Mouse (Mus musculus) retina, postnatal 7 days (tissue): ENCODE data around the gene Wdr13.
A peak's percentile ranks its signal among the peaks of the same experiment; 100 is the strongest.

Experiments used
- DNase-seq: peaks from one replicate; pipeline ENCODE4 v3.0.0-alpha.2; 2012; ENCODE audit warnings: low read depth, low spot score

Gene Wdr13

DNA sequence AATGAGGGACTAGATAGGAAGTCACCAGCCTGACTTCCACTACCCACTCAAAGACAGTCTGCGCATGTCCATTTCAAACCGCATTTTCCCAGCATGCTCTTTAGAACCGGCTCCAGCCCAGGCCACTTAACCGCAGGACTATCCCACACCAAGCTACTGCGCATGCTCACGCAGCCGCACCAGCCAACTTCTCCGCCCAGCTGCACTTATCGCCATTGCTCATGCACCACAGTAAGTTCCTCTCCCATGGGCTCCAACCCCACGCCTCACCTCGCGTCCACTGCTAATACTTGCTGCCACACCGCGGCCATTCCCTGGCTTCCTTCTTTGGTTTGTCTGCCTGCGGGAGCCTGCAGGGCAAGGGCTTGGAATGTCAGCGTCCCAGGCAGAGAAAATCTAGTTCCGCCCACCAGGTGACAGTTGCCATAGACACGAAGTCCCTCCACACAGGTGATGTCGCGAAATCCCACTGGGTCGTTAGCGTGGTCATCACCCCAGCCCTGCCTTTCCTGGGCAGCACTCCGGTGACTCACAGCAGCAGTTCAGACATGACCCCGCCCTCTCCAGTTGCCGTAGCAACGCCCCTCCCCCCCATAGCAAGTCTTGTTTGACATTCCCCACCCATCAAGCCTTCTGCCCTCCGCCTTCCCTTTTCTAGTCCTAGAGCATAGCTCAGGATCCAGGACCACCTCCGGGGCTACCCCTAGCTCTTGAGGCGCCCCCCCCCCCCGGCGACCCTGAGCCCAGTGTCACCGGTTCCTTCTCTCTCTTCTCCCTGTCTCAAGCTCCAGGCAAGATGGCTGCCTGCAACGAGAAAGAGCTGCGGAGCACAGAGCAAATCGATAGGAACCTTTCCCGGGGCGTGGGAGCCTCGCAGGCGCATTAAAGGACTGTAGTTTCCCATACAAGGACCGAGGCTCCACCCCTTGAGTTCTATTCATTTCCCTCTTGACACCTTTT lies at the start of gene Wdr13:
Gene Wdr13, minus strand, starts transcription at position 876 of the 960 bp plus-strand sequence.
- peak; percentile 81 for DNase-seq

DNA sequence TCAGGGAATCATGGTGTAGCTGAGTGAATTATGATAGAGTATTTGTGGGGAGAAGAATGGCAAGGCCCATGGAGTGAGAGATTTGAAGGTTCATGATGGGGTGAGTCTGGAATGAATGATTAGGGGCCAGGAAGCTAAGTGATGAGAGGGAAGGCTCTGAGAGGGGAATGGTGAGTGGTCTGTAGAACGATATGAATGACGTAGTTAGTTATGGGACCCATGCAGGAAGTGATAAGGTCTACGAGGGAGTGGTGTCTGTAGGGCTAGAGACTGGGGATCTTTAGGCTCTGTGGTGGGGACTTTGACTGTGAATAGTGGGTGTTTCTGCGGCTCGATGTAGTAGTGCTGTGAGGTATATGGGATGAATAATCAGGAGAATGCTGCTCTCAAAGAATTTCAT lies 47.0 kb upstream of the Wdr13 start:
- no peak for DNase-seq

DNA sequence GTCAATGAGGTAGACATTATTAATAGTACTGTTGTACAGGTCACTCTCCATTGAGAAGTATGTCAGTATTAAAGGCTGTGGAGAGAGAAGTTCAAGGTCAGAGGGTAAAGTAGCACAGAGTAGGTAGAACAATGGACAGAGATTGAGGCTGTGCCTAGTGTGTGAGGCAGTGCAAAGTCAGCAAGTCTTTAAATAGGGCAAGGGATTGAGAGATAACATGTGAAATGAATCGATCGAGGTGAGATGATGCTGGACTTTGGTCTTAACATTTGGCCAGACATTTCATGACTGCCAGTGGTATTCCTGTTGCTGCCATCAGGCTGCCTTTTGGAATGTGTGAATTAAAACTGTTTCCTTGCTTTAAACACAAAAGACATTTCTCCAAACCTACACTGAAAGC lies 46.2 kb upstream of the Wdr13 start:
- no peak for DNase-seq

DNA sequence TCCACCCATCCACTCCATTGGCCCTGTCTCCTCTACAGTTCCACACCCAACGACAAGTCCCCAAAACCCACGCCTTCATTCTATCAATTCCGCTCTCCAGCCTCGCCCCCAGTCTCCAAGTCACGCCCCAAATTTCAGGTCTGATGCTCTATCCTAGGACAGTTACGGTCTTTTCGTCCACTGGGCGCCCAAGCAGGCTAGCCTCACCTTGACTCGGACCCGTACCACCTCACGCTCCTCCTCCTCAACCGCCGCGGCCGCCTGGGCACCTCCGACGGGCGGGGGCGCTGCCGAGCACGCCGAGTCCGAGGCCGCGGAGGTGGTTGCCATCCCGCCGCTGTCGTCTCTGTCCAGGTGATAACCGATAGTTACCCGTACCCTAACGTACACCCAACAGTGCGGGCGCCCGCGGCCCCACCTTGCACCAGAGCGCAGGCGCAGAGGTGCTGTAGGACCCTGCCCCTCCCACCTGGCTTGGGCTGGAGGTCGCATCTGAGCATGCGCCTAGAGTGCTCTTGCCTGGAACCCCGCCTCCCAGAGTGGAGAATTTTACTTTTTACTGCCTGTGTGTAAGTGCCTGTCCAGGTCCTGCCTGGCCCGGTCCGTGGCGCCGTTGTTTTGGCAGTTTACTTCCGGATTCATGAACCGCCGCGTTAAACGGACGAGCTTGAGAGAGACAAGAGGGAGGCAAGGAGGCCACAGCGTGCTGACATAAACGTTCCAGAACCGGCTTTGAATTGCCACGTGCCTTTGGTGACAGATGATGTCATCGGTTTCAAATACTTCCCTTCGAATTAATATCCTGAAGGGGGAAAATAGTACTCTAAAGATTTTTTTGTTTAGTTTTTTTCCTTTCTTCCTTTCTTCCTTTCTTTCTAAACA lies 43.1 kb upstream of the Wdr13 start, which contains the start of gene Tbc1d25:
Gene Tbc1d25, minus strand, starts transcription at position 678 of the 882 bp plus-strand sequence.
- DNase-seq, result peak; percentile 71

DNA sequence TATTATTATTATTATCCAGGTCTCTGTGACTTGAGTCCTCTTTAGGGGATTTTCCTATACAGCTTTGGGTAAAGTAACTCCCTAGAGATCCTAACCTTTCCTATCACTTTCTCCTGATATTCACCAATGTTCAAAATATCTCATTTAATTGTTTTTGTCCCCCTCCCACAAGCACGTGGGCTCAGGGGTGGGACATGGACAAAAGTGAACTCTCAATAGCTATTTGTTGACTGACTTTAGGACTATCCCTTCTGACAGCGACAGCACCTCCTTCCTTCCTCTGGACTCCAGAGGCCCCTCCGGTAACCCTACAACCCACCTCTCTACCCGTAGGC lies 42.4 kb upstream of the Wdr13 start:
- DNase-seq, result no peak

DNA sequence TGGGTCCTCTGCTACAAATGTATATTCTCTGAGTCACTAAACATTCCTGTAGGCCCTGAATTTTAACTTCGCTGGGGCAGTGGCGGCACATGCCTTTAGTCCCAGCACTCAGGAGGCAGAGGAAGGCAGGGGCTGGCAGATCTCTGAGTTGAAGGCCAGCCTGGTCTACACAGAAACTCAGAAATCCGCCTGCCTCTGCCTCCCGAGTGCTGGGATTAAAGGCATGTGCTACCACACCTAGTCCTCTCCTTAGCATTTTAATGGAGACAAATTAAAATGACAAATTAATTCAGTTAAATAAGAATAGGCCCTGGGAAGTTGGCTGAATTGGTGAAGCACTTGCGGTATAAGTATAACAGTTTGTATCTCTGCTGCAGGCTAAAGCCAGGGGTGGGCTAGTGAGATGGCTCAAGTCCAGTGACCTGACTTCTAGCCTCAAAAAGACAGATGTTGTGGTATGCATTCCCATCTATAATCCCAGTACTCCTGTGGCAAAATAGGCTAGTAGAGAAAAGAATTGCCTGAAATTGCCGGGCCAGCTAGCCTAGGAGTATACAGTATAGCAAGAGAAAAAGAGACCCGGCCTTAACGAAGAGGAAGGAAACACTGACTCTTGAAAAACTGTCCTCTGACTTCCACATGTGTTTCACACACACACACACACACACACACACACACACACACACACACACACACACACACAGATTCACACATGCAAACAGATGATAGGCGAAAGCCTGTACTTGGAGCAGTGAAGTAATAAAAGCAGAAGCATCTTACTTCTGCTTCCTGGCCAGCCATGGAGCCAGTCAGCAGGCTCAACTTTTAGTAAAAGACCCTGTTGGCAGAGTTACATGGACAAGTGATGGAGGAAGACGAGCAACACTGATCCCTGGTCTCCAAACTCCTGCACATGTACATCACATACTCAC lies 35.3 kb upstream of the Wdr13 start:
- no peak for DNase-seq

DNA sequence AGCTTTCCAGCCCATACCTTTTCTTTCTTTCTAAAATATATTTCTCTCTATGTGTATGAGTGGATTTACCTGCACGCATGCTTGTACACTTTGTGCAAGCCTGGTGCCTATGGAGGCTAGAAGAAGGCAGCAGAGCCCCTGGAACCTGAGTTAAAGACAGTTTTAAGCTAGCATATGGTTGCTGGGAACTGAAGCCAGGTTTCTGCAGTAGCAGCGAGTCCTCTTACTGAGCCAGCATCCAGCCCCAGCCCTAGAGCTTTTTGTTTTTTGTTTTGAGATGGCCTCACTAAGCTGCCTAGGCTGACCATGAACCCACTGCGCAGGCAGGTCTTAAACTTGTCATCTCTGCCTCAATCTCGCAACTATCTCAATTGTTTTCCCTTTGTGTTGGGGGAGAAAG lies 31.8 kb upstream of the Wdr13 start:
- DNase-seq, result no peak

DNA sequence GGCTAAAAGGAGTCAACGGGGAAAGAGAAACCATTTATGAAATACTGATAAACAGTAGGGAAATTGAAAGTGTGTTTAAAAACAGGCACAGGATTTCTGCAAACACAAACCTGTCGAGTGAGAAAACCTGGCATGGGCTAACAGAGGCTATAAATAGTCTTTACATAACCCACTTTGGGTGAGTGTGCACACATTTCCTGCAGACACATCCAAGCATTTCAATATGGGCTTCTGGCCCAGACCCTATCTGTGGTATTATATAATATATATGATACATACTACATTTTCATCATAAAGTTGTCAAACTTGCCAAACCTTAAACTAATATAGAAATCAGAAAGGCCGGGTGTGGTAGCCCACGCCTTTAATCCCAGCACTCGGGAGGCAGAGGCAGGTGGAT lies 30.4 kb upstream of the Wdr13 start:
- no peak for DNase-seq

DNA sequence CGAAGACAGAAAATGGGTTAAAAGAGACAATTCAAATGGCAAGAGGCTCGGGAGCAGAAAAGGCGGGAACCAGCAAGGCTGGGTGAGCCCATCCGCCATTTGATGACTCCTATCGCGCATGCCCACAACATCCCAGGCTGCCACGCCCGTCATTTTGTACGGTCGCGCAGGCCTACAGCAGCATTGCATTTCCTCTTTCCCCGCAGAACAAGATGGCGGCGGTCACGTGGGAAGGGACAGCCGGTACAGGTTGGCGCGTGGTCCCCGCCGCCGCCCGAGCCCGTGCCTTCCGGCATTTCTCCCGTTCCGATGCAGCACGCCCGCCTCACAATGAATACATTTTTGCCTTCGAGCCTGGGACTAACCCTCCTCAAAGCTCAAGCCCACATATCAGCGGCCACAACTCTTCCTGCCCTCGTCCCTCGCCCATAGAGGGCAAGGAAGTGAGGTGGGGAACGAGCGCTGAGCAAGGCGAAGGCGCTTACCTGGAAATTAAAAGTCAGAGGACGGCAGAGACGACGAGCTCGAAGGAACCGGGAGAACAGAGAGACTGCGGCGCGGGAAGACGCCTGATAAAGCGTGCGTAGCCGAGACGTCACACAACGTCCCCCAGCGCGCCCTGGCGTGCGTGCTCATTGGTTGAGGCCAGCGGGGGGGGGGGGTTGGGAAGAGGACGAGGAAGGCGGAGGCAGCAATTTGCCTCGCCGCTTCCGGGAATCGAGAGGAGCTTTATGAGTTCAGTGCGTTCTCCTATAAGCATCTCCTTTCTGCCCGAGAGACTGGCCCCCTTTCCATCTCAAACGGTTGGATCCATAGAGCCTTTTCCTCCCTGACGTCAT lies 12.7 kb upstream of the Wdr13 start, which contains the start of gene Rbm3:
Gene Rbm3, minus strand, starts transcription at position 728 of the 839 bp plus-strand sequence.
- peak; percentile 78 for DNase-seq

DNA sequence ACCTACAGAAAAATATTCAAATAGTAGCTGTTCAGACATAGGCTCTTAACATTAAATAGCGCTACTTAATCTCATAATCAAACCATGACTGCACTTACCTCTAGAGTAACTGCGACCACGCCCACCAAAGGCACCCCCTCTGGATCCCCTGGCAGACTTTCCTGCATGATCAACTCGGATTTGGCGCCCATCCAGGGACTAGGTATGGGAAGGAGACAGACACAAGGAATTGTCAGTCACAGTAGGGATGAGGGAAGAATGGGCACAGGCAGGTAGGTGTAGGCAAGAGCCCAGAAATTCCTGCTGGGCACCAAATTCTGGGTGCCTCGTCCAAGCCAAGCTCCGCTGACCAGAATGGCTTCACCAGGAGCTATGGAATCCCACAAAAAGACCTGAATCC lies 11.1 kb upstream of the Wdr13 start:
- no peak for DNase-seq

DNA sequence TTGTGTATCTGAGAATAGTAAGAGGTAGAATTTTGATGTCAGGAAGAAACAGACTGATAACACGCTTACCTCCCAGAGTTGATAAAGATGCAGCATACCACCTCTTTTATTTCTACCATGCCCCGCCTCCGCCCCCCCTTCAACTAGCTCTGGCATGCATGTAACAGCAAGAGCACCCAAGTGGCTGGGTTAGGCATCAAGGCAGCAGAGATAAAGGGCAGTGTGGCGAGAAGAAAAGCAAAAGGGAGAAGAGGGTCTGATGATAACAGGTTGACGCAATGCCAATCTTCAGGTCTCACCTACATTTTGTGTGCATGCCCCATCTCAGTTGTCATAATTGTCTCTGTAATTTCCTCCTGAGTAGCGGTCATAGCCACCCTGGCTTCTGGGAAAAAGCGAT lies 10.3 kb upstream of the Wdr13 start:
- no peak for DNase-seq

DNA sequence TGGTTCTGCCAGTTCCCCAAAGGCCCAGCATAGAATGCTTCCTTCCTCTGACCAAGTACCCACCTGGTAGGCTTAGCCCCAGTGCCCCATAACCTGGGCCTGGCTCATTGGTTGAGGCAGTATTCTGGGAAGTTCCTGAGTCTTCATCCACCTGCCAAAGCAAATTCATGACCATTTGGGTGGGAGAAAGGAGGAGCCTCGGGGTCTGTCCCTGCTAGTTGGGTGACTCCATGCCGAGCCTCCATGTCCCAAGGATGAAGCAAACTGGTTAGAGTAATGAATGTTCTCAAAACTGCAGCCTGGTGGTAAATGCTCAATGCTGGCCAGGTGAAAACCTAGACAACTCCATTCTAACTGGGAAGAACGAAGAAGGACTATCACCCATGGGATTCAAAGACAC lies 8.4 kb upstream of the Wdr13 start:
- DNase-seq, result no peak

DNA sequence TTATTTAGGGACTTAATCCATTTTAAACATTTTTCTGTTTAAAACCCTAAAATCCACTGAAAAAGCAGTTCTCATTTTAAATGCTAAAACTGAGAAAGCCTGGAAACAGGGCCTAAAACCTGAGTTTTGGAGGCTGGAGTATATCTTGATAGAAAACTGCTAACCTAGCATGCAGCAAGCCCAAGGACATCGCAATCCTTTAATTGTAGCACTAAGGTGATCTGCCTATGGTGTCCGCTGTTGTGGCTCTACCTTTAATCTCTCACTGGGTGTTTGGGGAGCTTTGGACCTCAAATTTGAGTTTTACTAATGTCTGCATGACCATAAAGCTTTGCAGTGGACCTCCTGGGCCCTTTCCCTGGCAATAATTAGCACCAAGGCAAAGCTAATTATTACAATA lies 7.8 kb upstream of the Wdr13 start:
- DNase-seq, result no peak

DNA sequence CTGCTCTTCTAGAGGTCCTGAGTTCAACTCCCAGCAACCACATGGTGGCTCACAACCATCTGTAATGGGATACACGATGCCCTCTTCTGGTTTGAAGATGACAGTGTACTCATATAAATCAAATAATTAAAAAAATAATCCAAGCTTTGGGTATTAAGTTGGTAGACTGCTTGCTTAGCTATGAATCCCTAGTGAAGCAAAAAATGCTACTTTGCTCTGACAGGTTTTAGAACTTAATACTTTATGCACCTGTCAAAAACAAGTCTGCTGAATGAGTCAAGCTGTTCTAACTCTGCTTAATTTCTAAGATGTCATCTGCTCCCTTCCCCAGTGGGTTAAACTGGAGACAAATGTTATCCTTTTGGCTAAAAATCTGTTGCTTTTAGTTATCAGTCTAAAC lies 6.8 kb upstream of the Wdr13 start:
- no peak for DNase-seq

DNA sequence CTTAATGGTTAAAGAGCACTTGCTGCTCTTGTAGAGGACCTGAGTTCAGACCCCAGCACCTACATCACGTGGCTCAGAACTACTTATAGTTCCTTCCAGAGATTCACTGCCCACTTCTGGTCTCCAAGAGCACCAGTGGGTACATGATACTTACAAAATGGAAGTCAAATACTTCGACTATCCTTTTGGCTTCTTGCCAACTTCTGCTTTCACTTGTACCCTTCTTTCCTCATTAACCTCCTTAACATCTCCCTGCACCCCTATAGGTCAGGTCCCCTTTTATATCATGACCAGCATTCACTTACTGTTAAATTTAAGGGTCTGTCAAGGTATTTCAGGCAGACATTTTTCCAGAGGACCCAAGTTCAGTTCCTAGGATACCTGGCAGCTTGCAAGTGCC lies 3.2 kb upstream of the Wdr13 start:
- DNase-seq, result no peak

DNA sequence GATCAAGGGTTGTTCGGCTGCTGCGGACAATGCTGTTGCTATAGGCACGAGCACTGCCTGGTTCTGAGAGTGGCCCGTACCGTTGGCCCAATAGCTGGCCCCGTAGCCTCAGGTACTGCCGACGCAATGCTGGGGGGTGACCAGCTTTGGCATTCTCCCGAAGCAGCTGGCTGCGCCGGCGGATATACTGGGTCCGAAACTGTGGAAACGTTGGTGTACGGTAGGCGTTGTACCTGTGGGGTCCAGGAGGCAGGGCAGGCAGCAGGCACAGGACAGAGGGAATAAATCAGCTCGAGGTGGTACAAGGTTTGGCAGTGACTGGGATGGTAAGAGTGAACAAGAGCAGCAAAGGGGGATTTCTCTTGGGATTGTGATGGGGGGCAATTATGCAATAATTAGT lies 1.3 kb downstream of the Wdr13 start:
- DNase-seq, result no peak

DNA sequence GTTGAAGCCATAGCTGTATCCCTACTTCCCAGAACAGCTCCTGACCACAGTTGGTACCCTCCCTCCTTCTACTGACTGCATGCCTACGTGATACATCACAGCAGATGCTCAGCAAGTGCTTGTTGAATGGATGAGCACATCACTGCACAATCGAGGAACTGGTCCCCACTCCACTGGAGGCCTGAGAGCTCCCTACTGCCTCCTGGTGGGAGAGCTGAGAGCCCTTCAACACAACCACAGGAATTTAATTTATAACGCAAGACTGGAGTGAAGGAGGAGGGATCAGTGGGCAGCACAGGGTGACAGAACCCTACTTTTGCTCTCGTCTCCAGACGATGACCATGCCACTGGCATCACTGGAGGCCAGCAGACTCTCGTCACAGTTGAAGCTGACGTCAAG lies 7.5 kb downstream of the Wdr13 start:
- DNase-seq, result no peak

DNA sequence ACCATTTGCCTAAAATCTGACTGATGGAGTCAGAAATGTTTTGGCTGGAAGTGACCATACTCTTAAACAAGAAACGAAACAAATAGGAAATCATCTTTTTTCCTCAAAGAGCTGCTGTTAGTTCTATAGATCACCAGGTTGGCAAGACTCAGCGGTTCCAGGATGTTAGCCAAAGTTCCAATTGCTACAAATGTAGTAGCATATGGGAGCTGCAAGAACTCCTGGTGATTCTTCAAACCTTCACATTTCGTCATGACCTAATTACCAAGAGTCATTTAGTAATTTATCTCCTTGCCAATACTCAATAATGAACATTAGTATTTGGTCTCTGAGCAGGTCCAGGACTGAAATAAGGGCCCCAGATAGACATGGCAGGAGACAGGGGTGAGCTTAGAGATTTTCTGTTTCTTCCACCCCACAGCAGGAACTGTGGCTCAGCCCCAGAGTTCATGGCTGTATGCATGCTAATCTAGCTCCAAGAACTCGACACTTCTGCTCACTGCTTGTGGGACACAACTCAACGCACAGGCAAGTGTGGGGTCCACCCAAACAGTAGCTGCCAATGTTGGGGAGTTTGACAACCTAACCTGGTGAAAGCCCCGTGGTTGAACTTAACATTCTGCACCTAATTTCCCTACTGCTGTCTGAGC lies 8.7 kb downstream of the Wdr13 start:
- DNase-seq, result no peak

DNA sequence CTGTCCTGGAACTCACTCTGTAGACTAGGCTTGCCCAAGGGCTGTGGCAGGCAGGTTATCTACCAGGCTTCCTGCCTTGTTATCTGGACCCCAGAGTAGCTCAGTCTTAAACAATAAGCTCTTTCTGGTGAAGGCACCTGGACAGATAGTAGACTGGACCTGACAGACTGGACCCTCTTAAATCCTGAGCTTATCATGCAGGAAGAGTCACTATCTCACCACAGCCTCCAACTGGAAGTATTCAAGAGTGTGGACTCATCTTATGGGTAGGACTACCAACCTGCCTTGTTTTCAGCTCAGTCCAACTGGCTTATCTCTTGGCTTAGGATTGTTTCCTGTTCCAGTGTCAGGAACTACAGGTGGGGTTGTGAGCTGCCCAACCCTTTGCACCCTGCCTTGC lies 15.4 kb downstream of the Wdr13 start:
- no peak for DNase-seq

DNA sequence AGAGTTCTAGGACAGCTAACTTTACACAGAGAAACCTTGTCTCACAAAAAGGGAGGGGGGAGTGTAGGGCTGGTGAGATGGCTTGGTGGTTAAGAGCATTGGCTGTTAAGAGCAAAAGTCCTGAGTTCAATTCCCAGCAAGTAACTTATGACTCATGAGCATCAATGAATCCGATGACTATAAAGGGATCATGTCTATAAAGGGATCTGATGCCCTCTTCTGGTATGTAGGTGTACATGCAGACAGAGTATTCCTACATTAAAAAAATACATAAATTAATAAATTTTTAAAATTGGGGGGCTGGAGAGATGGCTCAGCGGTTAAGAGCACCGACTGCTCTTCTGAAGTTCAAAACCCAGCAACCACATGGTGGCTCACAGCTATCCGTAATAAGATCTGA lies 17.4 kb downstream of the Wdr13 start:
- no peak for DNase-seq
